Mouse (Mus musculus): ENCODE results near the gene Gm21708. TPM values are rescaled to one million over a fixed set of nuclear protein-coding genes. Genes with fewer than 3 reads are reported as not detected.
"Not testable (repeated sequence)": the region's sequence is repeated elsewhere in the genome, so short reads cannot be mapped to it uniquely, and the experiment has no call there.

Gm21708 gene
- not detected in 2 replicates for polyA plus RNA-seq (2014; fragmentation: Nextera tagmentation; extraction: Ambion mirVana)

GRCm38 (mm10) chrY:3410067-3410466, at the start of gene Gm21708, which contains the start of gene Gm21704:
TSS of gene Gm21708 (minus strand) at chrY:3410167.
TSS of gene Gm21704 (minus strand) at chrY:3410167.
- not testable (repeated sequence) for ATAC-seq (ENCODE audit: low FRiP score); H3K4me2 ChIP-seq (replicated peaks); H3K4me1 ChIP-seq (replicated peaks; ENCODE audit: control insufficient read depth, insufficient read depth, low read length); H3K9me3 ChIP-seq (ENCODE audit: control insufficient read depth, low read length); H3K27me3 ChIP-seq (ENCODE audit: control insufficient read depth, insufficient read depth, low read length); DNase-seq (ENCODE audit: low spot score); H3K4me3 ChIP-seq (replicated peaks; ENCODE audit: low read length); H3K27ac ChIP-seq; H3K9ac ChIP-seq; H3K36me3 ChIP-seq (replicated peaks; ENCODE audit: control insufficient read depth, insufficient read depth)
- no CpG with 5 or more reads among the region's 9 CpGs for WGBS

Other genes with a start within 250 kb of the Gm21708 start
- gene Gm21677, start 103.7 kb downstream of the Gm21708 start, polyA plus RNA-seq (2014; fragmentation: Nextera tagmentation; extraction: Ambion mirVana): not detected in 2 replicates
- gene Gm21693, start 64.8 kb downstream of the Gm21708 start, polyA plus RNA-seq (2014; fragmentation: Nextera tagmentation; extraction: Ambion mirVana): not detected in 2 replicates
- not detected in 2 replicates for gene Gm21704, start within 50 bp of the Gm21708 start, polyA plus RNA-seq (2014; fragmentation: Nextera tagmentation; extraction: Ambion mirVana)

All from hindbrain, embryonic 14.5 days (tissue).